Mouse (Mus musculus) ES-Bruce4 (cell line): Measurements from ENCODE around the gene Cib4. TPM values are rescaled to one million over a fixed set of nuclear protein-coding genes. Genes with fewer than 3 reads are reported as not detected.

Experiments used
- H3K27ac ChIP-seq: 2 replicates; pipeline ENCODE4 v1.5.1; 2012; ENCODE audit warnings: low read length, inconsistent platforms; ENCODE audit not compliant: insufficient read depth
- H3K27me3 ChIP-seq: 2 replicates; pipeline ENCODE4 v1.6.1; 2012; ENCODE audit warnings: mild to moderate bottlenecking, low read length, inconsistent platforms; ENCODE audit not compliant: control insufficient read depth, poor library complexity, insufficient read depth, severe bottlenecking
- H3K36me3 ChIP-seq: 2 replicates; pipeline ENCODE4 v1.6.1; 2012; ENCODE audit warnings: inconsistent platforms, mild to moderate bottlenecking, low read length, moderate library complexity; ENCODE audit not compliant: control insufficient read depth, poor library complexity, insufficient read depth, severe bottlenecking
- H3K4me1 ChIP-seq: one replicate; pipeline ENCODE4 v1.8.1; 2011; ENCODE audit warnings: low read length; ENCODE audit not compliant: control insufficient read depth, insufficient read depth
- H3K4me3 ChIP-seq: 2 replicates; pipeline ENCODE4 v1.5.1; 2011; ENCODE audit warnings: low read depth, mild to moderate bottlenecking, low read length
- H3K9ac ChIP-seq: 2 replicates; pipeline ENCODE4 v1.6.1; 2012; ENCODE audit warnings: low read depth, mild to moderate bottlenecking, inconsistent platforms; ENCODE audit not compliant: poor library complexity, severe bottlenecking
- H3K9me3 ChIP-seq: replicated peaks from 2 replicates; pipeline ENCODE4 v1.6.1; 2012; ENCODE audit warnings: mild to moderate bottlenecking, low read length, inconsistent platforms; ENCODE audit not compliant: control insufficient read depth, poor library complexity, insufficient read depth, severe bottlenecking
- CTCF ChIP-seq: IDR thresholded peaks from one replicate; pipeline ENCODE4 v1.8.1; 2011; ENCODE audit warnings: low read depth, low read length
- EP300 ChIP-seq: IDR thresholded peaks from 2 replicates; pipeline ENCODE4 v1.6.1; 2011; ENCODE audit warnings: low read depth, low read length; ENCODE audit not compliant: insufficient read depth
- POLR2A ChIP-seq: IDR thresholded peaks from one replicate; pipeline ENCODE4 v1.8.1; 2011; ENCODE audit warnings: low read length; ENCODE audit not compliant: insufficient read depth
- polyA plus RNA-seq: library from polyadenylated mRNA; stranded (reverse); fragments of >200 nt; gene quantifications from 2 replicates; pipeline ENCODE4 v1.2.4, GENCODE M21; 2011; ENCODE audit warnings: low read depth; ENCODE audit not compliant: missing spikeins, insufficient read depth, insufficient read length

Gene Cib4
- polyA plus RNA-seq, 1 experiment: not detected

- TF ChIP-seq POLR2A: no peak
- no peak for TF ChIP-seq CTCF
- TF ChIP-seq EP300: no peak
Observed at GRCm38 (mm10) chr5:30577251-30577650, 31.6 kb upstream of the Cib4 start.

GRCm38 (mm10) chr5:30576233-30576632 lies 30.6 kb upstream of the Cib4 start:
- H3K9ac ChIP-seq: no peak overlapping the region
- no peaks in the 10 kb centered on the region for H3K36me3 ChIP-seq
- no peaks in the 10 kb centered on the region for H3K27me3 ChIP-seq
- H3K9me3 ChIP-seq: no peaks in the 10 kb centered on the region
- H3K4me1 ChIP-seq: no peaks in the 10 kb centered on the region
- no peak for TF ChIP-seq EP300
- no peak overlapping the region for H3K4me3 ChIP-seq
- no peak overlapping the region for H3K27ac ChIP-seq

More at GRCm38 (mm10) chr5:30577251-30577650, 31.6 kb upstream of the Cib4 start:
- Histone ChIP-seq H3K9me3 (no peaks in the 10 kb centered on the region), H3K4me1 (no peaks in the 10 kb centered on the region), H3K9ac (no peak overlapping the region), H3K27ac (no peak overlapping the region), H3K27me3 (no peaks in the 10 kb centered on the region), H3K36me3 (no peaks in the 10 kb centered on the region), H3K4me3 (no peak overlapping the region)

GRCm38 (mm10) chr5:30574367-30574766 lies 28.7 kb upstream of the Cib4 start:
- Histone ChIP-seq H3K9me3 (no peaks in the 10 kb centered on the region), H3K4me3 (no peak overlapping the region), H3K27me3 (no peaks in the 10 kb centered on the region), H3K9ac (no peak overlapping the region), H3K27ac (no peak overlapping the region), H3K36me3 (no peaks in the 10 kb centered on the region), H3K4me1 (no peaks in the 10 kb centered on the region)
- TF ChIP-seq POLR2A: no peak
- TF ChIP-seq EP300: no peak
- TF ChIP-seq CTCF: no peak

- H3K9me3 ChIP-seq: no peaks in the 10 kb centered on the region
- H3K27ac ChIP-seq: no peak overlapping the region
- TF ChIP-seq EP300: no peak
- no peak for TF ChIP-seq POLR2A
- TF ChIP-seq CTCF: no peak
- no peaks in the 10 kb centered on the region for H3K27me3 ChIP-seq
- no peaks in the 10 kb centered on the region for H3K4me1 ChIP-seq
- H3K9ac ChIP-seq: no peak overlapping the region
- no peak overlapping the region for H3K4me3 ChIP-seq
- no peaks in the 10 kb centered on the region for H3K36me3 ChIP-seq
Observed at GRCm38 (mm10) chr5:30571820-30572219, 26.2 kb upstream of the Cib4 start.

DNA sequence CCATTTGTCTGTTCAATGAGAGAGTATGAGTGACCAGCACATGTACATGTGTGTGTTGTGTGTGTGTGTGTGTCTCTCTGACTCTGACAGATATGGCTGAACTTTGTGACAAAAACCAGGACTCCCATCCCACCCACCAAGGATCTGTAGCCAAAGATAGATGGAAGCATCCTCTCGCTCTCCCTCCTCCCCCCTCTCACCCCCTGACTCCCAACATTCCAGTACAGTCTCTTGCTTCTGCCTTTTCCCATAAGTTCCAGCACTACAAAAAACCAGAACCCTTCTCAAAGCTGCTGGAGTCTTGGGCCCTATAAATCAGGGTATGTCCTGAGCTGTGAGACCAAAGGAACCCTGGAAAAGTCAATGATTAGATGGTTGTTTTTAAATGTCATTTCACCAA lies 22.8 kb upstream of the Cib4 start:
- H3K27me3 ChIP-seq: no peaks in the 10 kb centered on the region
- no peaks in the 10 kb centered on the region for H3K4me1 ChIP-seq
- no peak for TF ChIP-seq POLR2A
- no peak for TF ChIP-seq CTCF
- no peak for TF ChIP-seq EP300
- no peak overlapping the region for H3K27ac ChIP-seq
- no peak overlapping the region for H3K9ac ChIP-seq
- no peak overlapping the region for H3K4me3 ChIP-seq
- no peaks in the 10 kb centered on the region for H3K36me3 ChIP-seq
- no peaks in the 10 kb centered on the region for H3K9me3 ChIP-seq

- Histone ChIP-seq H3K27me3 (no peaks in the 10 kb centered on the region; the same call in 1 of the 2 replicates), H3K4me3 (no peak overlapping the region), H3K9ac (no peak overlapping the region), H3K9me3 (no peaks in the 10 kb centered on the region), H3K27ac (no peak overlapping the region), H3K36me3 (no peaks in the 10 kb centered on the region), H3K4me1 (no peaks in the 10 kb centered on the region)
- TF ChIP-seq POLR2A (no peak), EP300 (no peak), CTCF (no peak)
Observed at GRCm38 (mm10) chr5:30559986-30560493, 14.4 kb upstream of the Cib4 start.
